Mouse (Mus musculus): ENCODE measurements at regions not wholly inside any gene's neighbourhood (a gene's known extent, or its start where the extent isn't known, plus 50 kb on each side); places are given as distances from the start of the nearest gene placed in this dataset.
A peak's percentile ranks its signal among the peaks of the same experiment; 100 is the strongest.

- DNase-seq, result no peak
Observed at GRCm38 (mm10) chr2:73985238-73985910, 74.2 kb upstream of the Atp5g3 start.

- DNase-seq, result no peak
Observed at GRCm38 (mm10) chr2:73983166-73983565, 72.0 kb upstream of the Atp5g3 start.

- no peak for DNase-seq
Observed at GRCm38 (mm10) chr2:73978072-73978471, 66.9 kb upstream of the Atp5g3 start.

- DNase-seq, result no peak
Observed at GRCm38 (mm10) chr2:73973774-73974173, 62.6 kb upstream of the Atp5g3 start.

GRCm38 (mm10) chr2:73967618-73968017, 56.5 kb upstream of the Atp5g3 start:
- DNase-seq, result no peak

- peak in 1 of 2 experiments; percentile 40 for DNase-seq
Observed at GRCm38 (mm10) chr2:73965595-73965994, 54.5 kb upstream of the Atp5g3 start.

All from lung, postnatal 4 days (tissue).